Mouse (Mus musculus): ENCODE results near the gene Mybph. TPM values are rescaled to one million over a fixed set of nuclear protein-coding genes. Genes with fewer than 3 reads are reported as not detected.

Mybph gene
- total and polyA plus RNA-seq, 3 experiments = not detected

DNA sequence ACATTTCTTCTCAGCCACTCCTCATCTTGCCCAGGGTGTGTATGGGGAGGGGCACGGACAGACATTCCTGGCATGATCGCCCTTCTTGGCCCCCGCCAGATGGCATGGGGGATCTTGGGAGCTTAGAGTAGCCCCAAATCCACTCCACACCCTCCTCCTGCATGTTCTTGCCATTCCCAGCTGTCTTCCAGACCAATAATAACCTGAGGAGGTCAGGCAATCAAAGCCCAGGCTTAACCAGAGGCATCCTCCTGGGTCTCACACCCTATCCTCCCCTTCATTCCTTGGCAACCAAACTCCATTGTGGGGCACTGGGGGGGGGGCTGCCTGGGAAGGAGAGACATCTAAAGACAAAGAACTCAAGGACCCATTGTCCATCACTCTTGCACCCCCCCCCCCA, 32.8 kb upstream of the Mybph start:
- Histone ChIP-seq H3K4me3 (ENCODE audit: control insufficient read depth in 1 of 2, insufficient read depth in 1 of 2, low read depth in 2 of 2, low read length in 2 of 2) (no peak overlapping the region), H3K27me3 (ENCODE audit: control insufficient read depth in 1 of 2, insufficient read depth in 2 of 2, low read length in 2 of 2) (peaks cover 0 to 5% of the 10 kb centered on the region in 2 experiments; a peak in 2 of 4 replicates), H3K79me2 (ENCODE audit: control insufficient read depth, insufficient read depth, low read length, poor library complexity) (no peaks in the 10 kb centered on the region), H3K4me1 (ENCODE audit: control insufficient read depth in 1 of 2, insufficient read depth in 2 of 2, low read length in 2 of 2) (no peaks in the 10 kb centered on the region), H3K9me3 (replicated peaks; ENCODE audit: insufficient read depth, low read length) (no peaks in the 10 kb centered on the region), H3K9ac (ENCODE audit: control insufficient read depth, low read depth, low read length, poor library complexity, severe bottlenecking) (no peak overlapping the region), H3K27ac (ENCODE audit: control insufficient read depth, low read depth, low read length) (no peak overlapping the region), H3K36me3 (ENCODE audit: control insufficient read depth in 1 of 2, insufficient read depth in 2 of 2, low read length in 2 of 2) (no peaks in the 10 kb centered on the region)
- TF ChIP-seq BHLHE40 (IDR thresholded peaks at IDR 0.05; ENCODE audit: borderline replicate concordance, low read depth, low read length) (no peak), NRF1 (IDR thresholded peaks at IDR 0.05; ENCODE audit: insufficient read depth, low read depth, low read length, poor library complexity, severe bottlenecking) (no peak), TBP (IDR thresholded peaks at IDR 0.05; ENCODE audit: low read depth, low read length) (no peak), MXI1 (IDR thresholded peaks at IDR 0.05; ENCODE audit: low read depth, low read length) (no peak), RAD21 (IDR thresholded peaks at IDR 0.05; ENCODE audit: low read depth, low read length) (no peak), GATA1 (IDR thresholded peaks at IDR 0.05; ENCODE audit: low read depth, low read length) (no peak)
- no peak for DNase-seq (ENCODE audit: low read depth, low spot score)

GRCm38 (mm10) chr1:134161399-134161798, 31.8 kb upstream of the Mybph start:
- DNase-seq (ENCODE audit: low read depth, low spot score) = no peak
- Histone ChIP-seq H3K9me3 (replicated peaks; ENCODE audit: insufficient read depth, low read length) (no peaks in the 10 kb centered on the region), H3K36me3 (ENCODE audit: control insufficient read depth in 1 of 2, insufficient read depth in 2 of 2, low read length in 2 of 2) (no peaks in the 10 kb centered on the region), H3K4me1 (ENCODE audit: control insufficient read depth in 1 of 2, insufficient read depth in 2 of 2, low read length in 2 of 2) (no peaks in the 10 kb centered on the region), H3K79me2 (ENCODE audit: control insufficient read depth, insufficient read depth, low read length, poor library complexity) (no peaks in the 10 kb centered on the region), H3K27me3 (ENCODE audit: control insufficient read depth in 1 of 2, insufficient read depth in 2 of 2, low read length in 2 of 2) (peaks cover 2 to 5% of the 10 kb centered on the region in 2 experiments; a peak in 3 of 4 replicates), H3K27ac (ENCODE audit: control insufficient read depth, low read depth, low read length) (no peak overlapping the region), H3K9ac (ENCODE audit: control insufficient read depth, low read depth, low read length, poor library complexity, severe bottlenecking) (no peak overlapping the region), H3K4me3 (ENCODE audit: control insufficient read depth in 1 of 2, insufficient read depth in 1 of 2, low read depth in 2 of 2, low read length in 2 of 2) (no peak overlapping the region)
- TF ChIP-seq RCOR1 (IDR thresholded peaks at IDR 0.05; ENCODE audit: low read depth, low read length) (no peak), GATA1 (IDR thresholded peaks at IDR 0.05; ENCODE audit: low read depth, low read length) (no peak)

DNA sequence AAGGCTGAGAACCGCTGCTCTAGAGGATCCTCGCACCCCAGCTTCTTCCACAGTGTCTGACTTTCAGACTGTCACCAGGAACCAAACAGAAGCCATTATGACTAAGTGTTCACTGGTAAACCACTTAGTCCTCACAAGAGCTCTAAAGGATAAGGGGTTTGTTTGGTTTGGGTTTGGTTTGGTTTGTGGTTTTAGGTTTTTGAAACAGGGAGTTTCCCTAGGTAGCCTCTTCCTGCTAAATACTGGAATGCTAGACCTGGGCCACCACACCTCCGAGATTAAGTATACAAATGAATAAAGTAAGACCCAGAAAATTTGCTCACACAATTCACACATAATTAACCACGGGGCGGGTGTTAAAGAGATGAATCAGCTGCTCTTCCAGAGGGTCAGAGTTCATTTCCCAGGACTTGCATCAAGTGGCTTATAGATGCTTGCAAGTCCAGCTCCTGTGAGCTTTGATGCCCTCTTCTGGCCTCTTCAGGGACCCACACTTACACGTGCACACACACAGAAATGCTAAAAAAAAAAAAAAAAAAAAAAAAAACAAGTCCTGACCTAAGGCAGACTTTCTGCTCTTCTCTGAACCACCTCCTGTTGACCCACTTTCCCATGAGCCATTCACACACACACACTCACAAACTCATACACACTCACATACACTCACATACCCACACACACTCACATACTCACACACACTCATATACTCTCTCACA, 30.6 kb upstream of the Mybph start:
- no peaks in the 10 kb centered on the region for H3K9me3 ChIP-seq (replicated peaks; ENCODE audit: insufficient read depth, low read length)
- peaks cover 2 to 5% of the 10 kb centered on the region in 2 experiments; a peak in 3 of 4 replicates for H3K27me3 ChIP-seq (ENCODE audit: control insufficient read depth in 1 of 2, insufficient read depth in 2 of 2, low read length in 2 of 2)
- no peaks in the 10 kb centered on the region for H3K79me2 ChIP-seq (ENCODE audit: control insufficient read depth, insufficient read depth, low read length, poor library complexity)
- no peak overlapping the region for H3K27ac ChIP-seq (ENCODE audit: control insufficient read depth, low read depth, low read length)
- no peak for DNase-seq (ENCODE audit: low read depth, low spot score)
- TF ChIP-seq ZNF384 (IDR thresholded peaks at IDR 0.05; ENCODE audit: low read depth, low read length) (peak; percentile 18; the same call in 1 of the 2 replicates), MAFK (IDR thresholded peaks at IDR 0.05; ENCODE audit: borderline replicate concordance, low read depth, low read length) (no peak)
- no peaks in the 10 kb centered on the region for H3K36me3 ChIP-seq (ENCODE audit: control insufficient read depth in 1 of 2, insufficient read depth in 2 of 2, low read length in 2 of 2)
- no peaks in the 10 kb centered on the region for H3K4me1 ChIP-seq (ENCODE audit: control insufficient read depth in 1 of 2, insufficient read depth in 2 of 2, low read length in 2 of 2)
- no peak overlapping the region for H3K9ac ChIP-seq (ENCODE audit: control insufficient read depth, low read depth, low read length, poor library complexity, severe bottlenecking)
- no peak overlapping the region for H3K4me3 ChIP-seq (ENCODE audit: control insufficient read depth in 1 of 2, insufficient read depth in 1 of 2, low read depth in 2 of 2, low read length in 2 of 2)
